Mouse (Mus musculus): Measurements from ENCODE around the gene Nup93.

DNA sequence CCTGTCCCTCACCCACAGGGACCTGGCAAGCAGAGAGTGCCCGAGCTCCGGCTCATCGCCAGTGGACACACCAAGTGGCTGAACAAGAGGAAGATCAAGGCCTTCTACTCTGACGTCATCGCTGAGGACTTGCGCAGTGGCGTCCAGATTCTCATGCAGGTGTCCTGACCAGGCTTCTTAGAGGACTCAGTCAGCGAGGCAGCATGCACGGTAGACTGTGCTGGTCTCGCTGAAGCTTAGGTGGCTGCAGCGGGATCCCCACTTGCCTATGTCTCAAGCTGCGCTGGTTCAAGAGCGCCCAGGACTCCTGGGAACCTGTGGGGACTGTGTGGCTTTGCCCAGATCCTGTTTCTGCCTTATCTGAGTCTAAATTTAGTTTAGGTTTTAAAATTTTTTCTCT lies 131.9 kb downstream of the Nup93 start:
- no peak for TF ChIP-seq GATA2 (IDR thresholded peaks at IDR 0.05; ENCODE audit: borderline replicate concordance, low read depth, low read length)
- TF ChIP-seq TAL1 (conservative IDR thresholded peaks at IDR 0.05; ENCODE audit: low read depth, low read length): no peak
- no peak for TF ChIP-seq CTCF (IDR thresholded peaks at IDR 0.05; ENCODE audit: low read depth, low read length)

All from G1E (cell line).